Mouse (Mus musculus) urinary bladder, adult 2 months (tissue): ENCODE data around the gene Rpl3. TPM values are rescaled to one million over a fixed set of nuclear protein-coding genes. Genes with fewer than 3 reads are reported as not detected.

Experiments
- DNase-seq: peaks from one replicate; pipeline ENCODE4 v3.0.0; 2022; ENCODE audit warnings: low spot score
- polyA plus RNA-seq: library from polyadenylated mRNA; depleted of rRNA; stranded (reverse); fragments of >200 nt; gene quantifications from 2 replicates; pipeline ENCODE4 v1.2.3, GENCODE M21; 2012

The Rpl3 gene
- polyA plus RNA-seq, 1 experiment: 1,075 TPM

DNA sequence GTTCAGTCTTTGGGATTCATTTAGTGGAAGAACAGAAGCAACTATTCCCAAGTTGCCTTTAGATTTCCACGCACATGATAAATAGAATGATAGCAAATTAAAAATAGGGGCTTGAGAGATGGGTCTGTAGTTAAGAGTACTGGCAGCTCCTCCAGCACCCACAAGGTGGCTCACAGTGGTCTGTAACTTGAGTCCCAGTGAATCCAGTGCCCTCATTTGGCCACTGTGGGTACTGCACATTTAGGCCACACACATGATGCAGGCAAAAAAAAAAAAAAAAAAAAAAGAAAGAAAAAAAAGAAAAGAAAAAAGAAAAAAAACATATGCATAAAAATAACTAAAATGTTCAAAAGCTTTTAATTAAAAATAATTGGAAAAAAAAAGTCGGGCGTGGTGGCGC is 3.0 kb downstream of the Rpl3 start:
- no peak for DNase-seq

- no peak for DNase-seq
Measured at GRCm38 (mm10) chr15:80087406-80088012, 4.2 kb downstream of the Rpl3 start.

- DNase-seq: no peak
Measured at GRCm38 (mm10) chr15:80083740-80084139, 7.9 kb downstream of the Rpl3 start.

GRCm38 (mm10) chr15:80083276-80083731 is 8.4 kb downstream of the Rpl3 start:
- peak; percentile 92 for DNase-seq

DNA sequence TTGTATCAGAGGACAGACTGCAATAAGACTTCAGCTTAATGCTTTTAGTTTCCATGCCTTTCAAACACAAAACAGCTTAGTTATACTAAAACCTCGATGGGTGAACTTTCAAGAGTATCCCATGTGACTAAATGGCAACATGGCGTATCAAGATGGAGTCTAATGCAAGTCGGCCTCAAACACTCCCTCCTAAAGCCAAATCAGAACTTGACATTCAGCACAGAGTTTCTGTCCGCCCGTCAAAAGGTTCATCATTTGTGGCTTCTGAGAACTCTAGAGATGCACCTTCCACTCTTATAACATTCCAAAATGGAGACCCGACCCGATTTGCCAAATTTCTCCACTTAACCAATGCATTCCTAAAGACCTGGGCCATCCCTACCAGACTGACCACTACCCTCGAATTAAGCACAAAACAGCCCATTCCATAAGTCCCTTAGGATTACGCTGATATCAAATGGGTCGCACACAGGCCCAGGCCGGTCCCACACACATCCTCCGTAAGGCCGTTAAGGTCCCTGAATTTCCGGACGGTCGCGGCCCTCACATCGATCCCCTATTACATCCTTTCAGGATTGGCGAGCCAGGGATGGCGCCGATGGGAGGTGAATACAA is 8.9 kb downstream of the Rpl3 start:
- DNase-seq: no peak

GRCm38 (mm10) chr15:80081801-80082546 is 9.7 kb downstream of the Rpl3 start:
- no peak for DNase-seq

GRCm38 (mm10) chr15:80080711-80081615 is 10.7 kb downstream of the Rpl3 start:
- DNase-seq: no peak

DNA sequence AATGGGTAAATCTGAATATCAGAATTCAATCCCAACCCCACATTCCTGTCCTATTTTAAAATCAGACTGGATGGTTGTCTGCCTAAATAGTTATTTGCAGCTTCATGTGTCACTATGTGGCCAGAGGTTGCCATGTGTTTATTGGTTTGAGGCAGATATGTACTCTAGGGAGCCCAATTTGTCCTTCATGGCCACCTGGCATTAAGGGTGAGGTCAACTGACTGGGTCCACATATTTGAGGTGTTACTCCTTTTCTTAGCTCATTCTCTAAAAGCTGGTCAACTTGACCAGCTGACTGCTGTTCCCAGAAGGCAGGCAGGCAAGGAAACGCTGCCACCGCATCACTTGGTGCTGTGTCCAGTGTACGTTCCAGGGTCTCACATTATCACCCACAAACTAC is 11.7 kb downstream of the Rpl3 start:
- DNase-seq: no peak

DNA sequence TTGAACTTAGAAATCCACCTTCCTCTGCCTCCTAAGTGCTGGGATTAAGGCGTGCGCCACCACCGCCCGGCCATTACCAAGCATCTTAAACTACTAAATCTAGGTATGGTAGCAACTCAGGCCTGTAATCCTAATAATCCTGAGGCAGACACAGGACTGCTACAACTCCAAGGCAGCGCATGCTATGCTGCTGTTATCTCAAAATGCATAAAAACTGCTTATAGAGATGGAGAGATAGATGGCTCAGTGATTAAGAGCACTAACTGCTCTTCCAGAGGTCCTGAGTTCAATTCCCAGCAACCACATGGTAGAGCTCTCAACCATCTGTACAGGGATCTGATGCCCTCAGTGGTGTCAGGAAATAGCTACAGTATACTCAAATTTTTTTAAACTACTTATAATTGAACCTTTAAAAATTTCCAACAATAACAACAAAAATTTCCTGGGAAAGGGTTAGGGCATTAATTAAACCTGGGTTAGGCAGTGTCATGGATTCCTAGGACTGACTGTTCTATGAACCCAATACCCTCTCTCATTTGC is 12.5 kb downstream of the Rpl3 start:
- no peak for DNase-seq

- DNase-seq: no peak
Measured at GRCm38 (mm10) chr15:80078058-80078814, 13.4 kb downstream of the Rpl3 start.

- DNase-seq: no peak
Measured at GRCm38 (mm10) chr15:80076338-80077136, 15.1 kb downstream of the Rpl3 start.

DNA sequence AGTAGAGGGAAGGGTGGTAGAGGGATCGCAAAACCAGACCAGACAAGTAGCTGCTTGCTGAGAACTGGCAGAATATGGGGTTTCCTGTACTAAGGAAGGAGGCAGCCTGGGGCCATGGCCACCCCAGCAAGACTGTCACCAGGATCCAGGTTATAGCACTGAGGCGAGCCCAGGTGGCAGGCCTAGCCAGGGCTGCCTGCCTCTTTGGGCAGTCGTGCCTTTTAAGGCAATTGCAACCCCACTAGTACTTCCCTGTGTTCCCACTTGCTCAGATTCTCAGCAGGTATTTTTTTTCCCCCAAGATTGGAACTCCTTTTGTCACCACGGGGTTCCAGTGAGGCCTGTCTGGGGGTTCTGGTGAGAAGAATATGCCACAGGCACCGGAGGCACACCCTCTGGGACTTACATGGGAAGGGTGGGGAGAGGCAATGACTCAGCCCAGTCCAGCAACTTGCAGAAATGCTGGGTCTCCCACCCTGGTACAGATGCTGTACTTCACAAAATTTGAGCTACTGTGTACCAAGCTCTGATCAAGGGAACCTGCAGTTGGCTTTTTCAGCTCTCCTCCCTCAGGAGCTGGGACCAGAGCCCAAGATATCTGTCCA is 15.8 kb downstream of the Rpl3 start:
- no peak for DNase-seq

GRCm38 (mm10) chr15:80075374-80075694 is 16.3 kb downstream of the Rpl3 start:
- no peak for DNase-seq

DNA sequence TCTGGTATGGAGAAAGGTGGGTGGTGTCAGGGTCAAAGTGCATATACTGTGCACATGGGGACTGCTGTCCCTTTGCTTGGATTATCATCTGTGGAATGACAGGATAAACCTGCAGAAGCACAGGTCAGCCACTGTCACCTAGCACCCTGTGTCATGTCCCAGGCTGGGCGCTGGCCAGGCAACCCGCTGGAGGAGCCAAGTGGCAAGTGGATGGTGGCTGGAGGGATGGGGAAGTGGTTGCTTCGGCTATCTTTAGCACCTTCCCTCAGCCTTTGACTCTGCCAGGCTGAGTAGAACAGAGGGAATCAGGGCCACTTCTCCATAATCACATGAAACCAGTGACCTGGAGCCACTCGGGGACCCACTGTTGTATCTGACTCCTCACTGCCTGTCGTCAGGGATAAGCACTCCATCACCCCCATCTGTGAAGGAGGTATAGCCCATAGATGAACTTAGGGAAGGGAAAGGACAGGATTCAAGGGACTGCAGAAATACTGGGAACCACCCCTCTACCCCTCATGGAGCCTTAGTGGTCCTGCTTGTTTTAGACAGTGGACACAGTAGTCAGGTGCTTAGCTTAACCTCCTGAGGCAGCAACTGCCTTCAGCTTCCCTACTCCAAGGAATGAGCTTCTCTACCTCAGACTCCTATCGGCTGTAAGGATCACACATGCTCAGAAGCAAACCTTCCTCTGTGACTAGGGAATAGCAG is 16.9 kb downstream of the Rpl3 start:
- DNase-seq: no peak

GRCm38 (mm10) chr15:80073256-80073621 is 18.4 kb downstream of the Rpl3 start:
- DNase-seq: no peak

GRCm38 (mm10) chr15:80072579-80073255 is 19.0 kb downstream of the Rpl3 start:
- no peak for DNase-seq

DNA sequence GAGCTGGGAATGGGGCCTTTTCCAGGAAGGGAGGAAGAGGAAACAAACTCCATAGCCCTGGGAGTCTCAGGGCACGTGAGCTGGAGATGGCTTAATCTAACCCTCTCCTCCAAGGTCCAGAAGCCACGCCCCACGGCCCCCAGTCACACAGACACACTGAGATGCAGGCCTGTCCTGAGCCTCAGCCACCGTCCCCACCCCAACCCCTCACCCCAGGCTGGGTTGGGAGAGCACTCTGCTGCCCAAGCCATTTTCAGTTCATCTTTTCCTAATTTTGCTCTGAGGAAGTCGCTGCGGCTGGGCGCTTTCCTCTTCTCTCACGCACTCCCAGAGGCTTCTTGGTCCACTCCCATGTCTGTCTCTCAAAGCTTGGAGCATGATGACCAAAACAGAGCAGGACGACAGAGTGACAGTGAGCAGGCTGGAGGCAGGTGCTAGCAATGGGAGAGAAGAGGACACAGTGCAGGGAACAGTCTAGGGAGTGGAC is 19.7 kb downstream of the Rpl3 start:
- DNase-seq: no peak

DNA sequence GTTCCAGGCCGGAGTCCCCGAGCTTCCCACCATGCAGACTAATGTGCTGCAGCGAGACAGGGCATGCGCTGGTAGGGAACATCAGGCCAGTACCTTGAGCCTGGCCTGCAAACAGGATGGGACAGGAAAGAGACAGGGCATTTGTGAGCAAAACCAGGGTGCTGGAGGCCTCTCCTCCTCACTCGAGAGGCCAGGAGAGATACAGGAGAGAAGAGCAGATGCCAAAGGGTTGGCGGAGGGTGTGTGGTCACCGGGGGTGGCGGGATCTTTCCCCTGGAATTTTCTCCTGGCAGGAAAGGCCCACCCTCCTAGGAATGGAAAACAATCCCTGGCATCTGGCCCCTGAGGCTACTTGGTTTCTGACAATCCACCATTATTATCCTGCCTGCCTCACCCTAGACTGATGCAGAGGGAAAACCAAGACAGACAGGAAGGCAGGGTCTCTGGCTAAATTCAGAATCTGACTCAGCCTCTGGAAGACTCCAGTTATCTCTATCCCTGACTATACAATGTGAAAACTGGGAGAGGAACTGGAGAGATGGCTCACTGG is 21.5 kb downstream of the Rpl3 start:
- no peak for DNase-seq
